Mouse (Mus musculus): Measurements from ENCODE around the gene Nipal1.

Gene Nipal1

DNA sequence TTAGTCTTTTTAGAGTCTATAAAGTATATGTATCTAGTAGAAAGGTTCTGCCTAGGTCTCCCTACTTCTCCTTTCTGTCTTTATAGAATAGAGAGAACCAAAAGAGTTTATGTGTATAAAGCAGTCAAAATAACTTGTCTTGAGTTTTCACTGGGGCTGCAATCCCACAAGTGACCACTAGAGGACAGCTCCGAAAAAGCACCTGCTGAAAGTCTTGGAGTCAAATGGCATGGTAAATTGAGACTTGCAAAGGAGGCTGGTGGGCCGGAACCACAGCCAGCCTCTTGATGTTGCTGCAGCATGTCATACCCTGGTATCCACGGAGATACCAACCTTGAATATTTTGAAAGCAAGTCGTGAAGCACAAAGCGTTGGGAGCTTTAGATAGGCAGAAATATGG is 17.7 kb downstream of the Nipal1 start:
- DNase-seq (ENCODE audit: low read depth, low spot score) = peak; percentile 63

DNA sequence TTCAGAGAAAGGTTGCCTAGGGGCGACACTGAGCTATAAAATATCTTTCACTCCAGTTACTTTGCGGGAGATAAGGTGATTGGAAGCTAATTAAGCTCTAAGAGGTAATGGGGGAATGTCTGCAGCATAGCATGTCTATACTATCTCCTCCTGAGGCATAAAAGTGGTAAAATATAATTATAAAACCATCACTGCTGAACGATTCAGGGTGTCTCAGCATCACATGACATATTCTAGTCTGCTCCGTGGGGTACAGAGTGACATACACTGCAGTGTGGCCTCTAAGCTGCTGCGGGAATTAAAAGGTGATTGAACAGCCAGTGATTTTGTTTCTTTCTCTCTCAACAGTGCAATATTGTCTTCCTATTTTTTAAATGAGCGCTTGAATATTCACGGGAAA is 18.8 kb downstream of the Nipal1 start:
- DNase-seq (ENCODE audit: low read depth, low spot score) = no peak

DNA sequence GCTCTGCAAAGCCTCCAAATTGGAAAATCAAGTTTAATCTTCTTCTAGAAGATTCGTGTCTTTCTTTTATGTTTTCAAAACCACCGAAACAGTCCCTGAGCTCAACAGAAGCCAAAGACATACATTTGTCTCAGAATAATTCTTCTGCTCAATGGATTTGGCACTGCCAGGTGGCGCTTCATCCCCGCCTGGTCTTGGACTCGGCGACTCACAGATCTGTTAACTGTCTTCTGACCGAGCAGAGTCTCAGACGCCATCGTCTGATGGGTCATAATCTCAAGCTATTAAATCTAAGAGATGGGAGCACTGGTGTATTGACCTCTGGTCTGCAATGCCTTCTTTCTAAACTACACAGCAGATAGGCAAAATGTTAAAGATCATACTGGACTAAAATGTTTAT is 20.8 kb downstream of the Nipal1 start:
- DNase-seq (ENCODE audit: low read depth, low spot score) = no peak

DNA sequence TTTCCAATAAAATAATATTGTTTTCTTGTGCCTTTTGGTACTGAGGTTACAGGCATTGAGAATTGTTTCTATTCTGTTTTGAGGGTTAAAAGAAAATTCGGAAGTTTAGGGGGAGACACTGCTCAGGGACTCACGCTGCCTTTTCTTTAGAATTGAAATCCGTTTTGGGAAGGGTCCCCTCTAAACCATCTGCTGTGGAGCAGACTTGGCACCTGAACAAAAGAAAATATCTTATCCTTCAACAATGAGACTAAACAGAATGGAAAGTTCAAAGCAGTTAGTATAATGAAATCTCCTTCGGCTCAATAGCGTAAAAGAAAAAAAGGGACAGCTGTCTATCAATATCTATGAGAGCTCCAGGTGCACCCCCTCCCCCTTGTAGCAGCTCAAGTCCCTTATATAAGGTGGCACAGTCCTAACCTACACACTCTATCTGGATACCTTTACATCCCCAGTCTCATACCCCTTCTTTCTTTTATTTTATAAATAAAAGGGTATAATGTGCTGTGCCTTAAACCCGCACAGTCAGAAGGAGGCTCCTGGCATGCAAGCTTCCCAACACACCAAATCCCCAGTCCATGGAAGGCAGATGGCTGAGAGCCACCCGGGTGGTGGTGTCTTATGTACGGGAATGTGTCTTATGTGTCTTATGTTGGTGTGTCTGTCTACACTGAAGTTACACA is 23.6 kb downstream of the Nipal1 start:
- DNase-seq (ENCODE audit: low read depth, low spot score) = no peak

DNA sequence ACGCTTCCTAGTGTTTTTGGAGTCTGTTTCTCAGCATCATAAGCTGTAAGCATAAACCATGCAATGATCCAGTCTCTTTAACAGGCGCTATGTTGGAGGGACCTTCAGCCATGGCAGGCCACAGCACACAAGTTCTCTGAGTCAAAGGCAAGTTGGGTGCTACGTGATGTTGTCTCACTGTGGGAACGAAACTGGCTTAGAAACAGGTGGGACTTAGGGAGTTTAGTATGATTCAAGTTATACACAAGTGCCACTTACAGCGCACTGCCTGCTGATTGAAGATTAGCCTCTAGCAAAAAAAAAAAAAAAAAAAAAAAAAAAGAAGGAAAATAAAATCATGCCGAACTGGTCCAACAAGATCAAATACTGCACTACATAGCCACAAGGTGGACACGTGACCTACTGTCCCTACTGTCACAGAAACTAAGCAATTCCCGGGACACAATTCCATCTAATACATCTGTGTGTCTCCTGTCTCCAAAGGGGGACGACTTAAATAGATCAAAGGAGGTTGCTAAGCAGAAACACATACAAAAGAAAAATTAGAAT is 27.5 kb downstream of the Nipal1 start:
- DNase-seq (ENCODE audit: low read depth, low spot score) = no peak

DNA sequence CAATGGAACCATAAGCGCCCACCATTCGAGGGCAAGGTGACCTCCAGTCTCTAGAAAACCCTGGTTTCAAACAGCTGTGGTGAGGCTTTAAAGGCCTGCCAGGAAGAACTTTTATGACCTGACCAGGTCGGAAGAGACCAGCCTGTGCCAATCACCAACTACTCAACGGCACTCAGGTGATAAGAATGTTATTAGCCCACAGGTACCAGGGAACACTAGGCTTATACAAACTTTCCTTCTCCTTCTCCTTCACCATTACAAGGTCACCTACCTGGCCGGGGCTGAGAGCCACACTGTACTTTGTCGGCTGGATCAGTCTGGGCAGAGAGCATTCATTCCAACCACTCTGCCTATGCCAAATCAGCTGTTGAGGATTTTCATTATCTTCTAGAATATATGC is 33.9 kb downstream of the Nipal1 start:
- no peak for DNase-seq (ENCODE audit: low read depth, low spot score)

DNA sequence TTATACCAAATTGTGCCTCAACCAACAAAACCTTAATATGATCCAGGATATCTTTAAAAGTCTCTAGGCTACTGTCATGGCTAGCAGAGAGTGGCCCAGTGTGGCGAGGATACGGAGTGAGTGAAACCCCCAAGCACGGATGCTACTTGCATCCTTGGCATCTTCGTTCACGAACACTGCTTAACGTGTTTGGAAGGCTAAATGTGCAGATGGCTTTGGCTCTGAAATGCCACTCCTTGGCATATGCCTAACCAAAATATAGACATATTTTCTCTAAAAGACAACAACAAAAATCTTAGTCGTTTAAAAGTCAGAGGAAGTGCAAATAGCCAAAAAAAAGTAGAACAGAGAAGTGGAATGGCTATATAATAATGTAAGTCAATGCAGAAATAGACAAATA is 42.0 kb downstream of the Nipal1 start:
- DNase-seq (ENCODE audit: low read depth, low spot score) = no peak

DNA sequence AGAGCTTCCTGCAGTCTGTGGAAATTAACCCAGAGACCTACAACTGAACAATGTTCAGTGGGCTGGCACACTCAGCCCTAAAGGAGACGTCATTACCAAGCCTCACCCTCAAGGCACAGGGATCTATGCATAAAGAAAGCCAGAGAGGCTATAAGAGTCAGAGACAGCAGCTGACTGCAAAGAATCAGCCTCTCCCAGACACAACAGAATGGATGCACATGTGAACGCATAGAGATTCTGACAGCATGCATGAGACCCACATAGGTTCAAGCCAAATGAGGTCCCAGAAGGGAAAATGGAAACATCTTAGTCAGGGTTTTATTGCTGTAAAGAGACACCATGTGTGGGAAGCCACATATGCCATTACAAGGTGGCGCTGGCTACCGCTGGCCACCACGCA is 42.9 kb downstream of the Nipal1 start:
- DNase-seq (ENCODE audit: low read depth, low spot score) = no peak

DNA sequence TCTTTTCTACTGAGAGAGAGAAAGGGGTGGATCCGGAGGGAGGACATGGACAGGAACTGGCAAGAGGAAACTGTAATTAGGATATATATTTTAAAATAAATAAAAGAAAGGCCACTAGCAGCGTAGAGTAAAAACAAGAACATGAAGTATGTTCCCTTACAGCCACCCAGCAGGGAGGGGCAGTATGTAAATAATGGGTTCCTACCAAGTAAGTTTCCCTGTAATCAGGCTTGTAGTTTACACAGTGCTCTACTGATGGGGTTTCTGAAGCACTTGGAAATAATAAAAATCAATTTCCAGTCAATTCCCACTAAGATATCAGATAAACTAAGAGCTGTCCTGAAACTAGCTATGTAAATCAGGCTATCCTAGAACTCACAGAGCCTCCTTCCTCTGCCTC is 47.1 kb downstream of the Nipal1 start:
- DNase-seq (ENCODE audit: low read depth, low spot score) = no peak

DNA sequence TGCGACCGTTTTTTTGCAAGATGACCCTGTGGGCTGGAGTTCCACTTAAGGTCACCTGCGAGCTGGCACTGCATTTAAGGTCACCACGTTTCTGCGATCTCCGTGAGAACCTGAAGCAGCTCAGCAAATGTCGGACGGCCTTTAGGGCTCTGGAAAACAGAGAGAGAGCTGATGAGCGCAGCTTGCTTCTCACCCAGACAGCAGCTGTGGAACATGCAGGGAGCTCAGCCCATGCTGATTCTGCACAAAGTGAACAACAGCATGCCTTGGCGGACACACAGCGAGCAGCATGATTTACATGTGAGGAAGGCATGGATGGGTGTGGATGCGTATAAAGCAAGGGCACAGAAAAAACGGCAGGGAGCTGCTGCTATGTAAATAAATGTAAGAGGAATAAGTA is 48.9 kb downstream of the Nipal1 start:
- no peak for DNase-seq (ENCODE audit: low read depth, low spot score)

DNA sequence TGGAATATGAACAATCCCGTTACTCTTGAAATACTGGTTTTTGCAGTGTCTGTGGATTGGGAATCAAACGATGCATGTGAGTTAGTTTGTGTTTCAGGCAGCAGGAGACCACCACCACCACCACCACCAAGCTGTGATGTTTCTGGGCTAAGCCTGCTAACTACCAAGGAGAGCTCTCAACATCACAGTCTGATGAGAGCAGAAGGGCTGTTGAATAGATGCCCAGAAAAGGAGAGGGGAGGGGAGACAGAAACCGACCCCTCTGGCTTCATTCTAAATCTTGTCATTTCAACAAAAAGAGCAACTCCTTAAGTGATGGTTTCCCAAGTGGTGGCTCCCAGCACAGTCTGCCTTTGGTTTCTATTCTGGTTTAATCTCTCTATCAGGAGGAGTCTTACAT is 50.7 kb downstream of the Nipal1 start:
- DNase-seq (ENCODE audit: low read depth, low spot score) = no peak

DNA sequence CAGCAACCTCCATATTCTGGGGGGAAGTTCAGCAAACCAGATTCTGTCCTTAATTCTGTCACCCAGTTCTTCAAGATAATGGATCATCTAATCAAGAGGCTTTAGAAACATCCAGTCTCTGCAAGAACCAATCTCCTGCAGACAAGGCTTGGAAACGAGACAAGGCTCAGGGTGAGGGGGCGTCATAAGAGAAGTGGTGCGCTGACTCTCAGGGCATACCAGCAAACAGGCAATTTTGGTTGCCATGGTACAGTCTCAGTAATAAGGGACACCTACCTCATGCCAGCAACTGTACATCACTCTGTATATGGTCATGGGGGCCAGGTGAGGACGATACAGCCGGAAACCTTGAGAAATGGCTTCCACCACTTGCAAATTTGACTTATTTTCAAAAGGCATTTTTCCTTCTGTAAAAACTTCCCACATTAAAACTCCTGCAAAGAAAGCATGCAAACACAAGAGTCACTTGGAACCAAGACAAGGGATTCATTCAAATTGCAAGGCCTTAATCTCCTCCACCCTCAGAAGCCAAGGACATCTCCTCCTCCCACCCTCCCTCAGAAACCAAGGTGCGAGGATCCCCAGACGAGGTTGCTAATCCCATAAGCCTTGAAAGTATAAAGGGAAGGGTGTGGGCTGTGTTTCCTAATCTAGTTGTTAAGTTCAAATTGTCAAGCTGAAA is 51.4 kb downstream of the Nipal1 start:
- DNase-seq (ENCODE audit: low read depth, low spot score) = no peak

DNA sequence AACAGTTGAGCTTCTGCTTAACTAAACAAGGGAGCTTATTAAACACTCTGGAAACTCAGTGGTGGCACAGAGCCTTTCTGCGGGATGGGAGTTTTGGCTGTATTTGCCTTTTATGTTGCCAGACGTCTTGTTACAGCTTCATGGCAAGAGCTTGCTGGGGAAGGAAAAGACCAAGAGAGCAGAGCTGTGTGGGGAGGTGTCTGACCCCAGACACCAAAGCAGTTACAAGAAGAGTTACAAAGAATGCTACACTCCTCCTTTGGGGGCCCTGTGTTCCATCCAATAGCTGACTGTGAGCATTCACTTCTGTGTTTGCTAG is 51.9 kb downstream of the Nipal1 start:
- DNase-seq (ENCODE audit: low read depth, low spot score) = no peak

DNA sequence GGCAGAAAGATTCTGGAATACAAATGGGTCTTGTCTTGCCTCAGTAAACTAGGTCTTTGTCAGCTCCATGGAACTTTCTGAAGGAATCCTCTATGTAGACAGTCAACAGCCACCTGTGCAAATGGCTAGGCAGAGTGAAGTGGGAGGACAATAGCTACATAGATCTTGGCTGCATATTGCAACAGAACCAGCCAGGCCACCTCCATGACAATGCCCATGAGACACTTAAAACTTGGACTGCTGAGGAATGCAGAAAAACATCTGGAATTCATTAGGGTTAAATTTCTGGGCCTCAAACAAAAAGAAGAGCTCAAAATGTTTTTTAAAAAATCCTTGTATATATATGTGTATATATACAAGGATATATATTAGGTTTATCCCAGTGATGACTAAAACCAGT is 54.6 kb downstream of the Nipal1 start:
- peak; percentile 48 for DNase-seq (ENCODE audit: low read depth, low spot score)

DNA sequence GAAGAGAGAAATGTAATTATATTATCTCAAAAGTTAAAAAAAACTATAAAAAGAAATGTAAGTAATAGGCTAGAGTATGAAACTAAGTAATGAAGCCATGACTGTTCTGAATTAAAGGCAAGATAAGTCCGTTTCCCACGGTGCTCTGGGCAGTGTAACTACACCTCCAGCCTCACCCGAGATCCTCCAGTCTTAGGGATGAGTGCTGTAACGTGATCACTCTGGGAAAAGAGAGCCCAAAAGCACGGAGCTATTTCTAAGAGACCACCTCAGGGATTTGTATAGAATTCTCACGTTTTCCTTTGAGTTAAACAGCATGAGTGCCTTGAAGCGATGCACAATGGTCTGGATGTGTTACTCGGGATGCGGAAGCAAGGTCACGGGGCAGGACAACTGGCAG is 58.5 kb downstream of the Nipal1 start:
- no peak for DNase-seq (ENCODE audit: low read depth, low spot score)

DNA sequence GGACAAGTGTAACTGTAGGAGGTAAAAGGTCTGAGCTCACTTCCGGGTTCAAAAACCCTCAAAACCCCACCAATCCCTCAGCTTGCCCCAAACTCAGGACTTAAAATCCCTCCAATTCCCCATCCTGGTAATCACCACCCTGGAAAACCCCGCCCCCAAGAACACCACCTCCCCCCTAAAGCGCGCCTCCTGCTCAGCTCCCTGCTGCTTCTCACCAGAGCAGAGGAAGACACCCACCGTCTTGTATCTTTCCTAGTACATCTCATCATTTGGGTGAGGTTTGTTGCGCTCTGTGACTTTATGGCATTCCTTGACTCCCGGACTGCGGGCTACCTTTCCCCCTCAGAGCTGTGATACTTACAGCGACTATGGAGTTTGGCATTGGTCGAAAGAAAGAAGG is 59.1 kb downstream of the Nipal1 start:
- no peak for DNase-seq (ENCODE audit: low read depth, low spot score)

DNA sequence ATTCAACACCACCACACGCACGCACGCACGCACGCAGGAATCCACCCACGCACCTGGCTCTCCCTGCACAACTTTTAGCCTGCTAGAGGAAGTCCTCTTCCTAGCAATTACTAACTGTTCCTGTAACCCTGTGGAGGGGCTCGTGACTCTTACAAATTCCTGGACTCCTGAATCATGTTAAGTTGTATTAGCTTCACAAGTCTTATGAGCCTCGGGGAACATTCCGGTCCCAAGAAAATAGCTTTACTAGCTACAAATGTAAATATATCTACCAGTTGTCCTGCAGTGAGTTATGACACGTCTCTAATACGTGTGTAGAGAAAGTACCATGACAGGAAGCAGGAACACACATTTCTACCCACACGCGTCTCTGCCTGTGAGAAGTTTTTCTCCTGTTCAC is 61.9 kb downstream of the Nipal1 start:
- no peak for DNase-seq (ENCODE audit: low read depth, low spot score)

DNA sequence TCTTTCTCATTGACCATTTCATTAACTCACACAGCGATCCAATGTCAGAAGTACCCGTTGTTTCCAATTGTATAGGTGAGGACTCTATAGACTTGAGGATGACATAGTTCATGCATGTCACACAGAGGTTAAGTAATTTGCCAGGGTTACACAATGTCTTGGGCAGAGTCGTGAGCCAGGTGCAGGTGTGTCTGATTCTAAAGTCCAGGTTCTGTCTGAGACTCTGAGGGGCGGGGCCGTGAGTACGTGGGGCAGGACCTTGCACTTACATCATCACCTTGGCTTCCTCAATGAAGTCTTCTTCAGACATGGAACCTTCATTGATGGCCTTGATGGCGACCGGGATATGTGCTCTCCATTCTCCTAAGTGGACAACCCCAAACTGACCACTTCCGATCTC is 62.4 kb downstream of the Nipal1 start:
- DNase-seq (ENCODE audit: low read depth, low spot score) = no peak

DNA sequence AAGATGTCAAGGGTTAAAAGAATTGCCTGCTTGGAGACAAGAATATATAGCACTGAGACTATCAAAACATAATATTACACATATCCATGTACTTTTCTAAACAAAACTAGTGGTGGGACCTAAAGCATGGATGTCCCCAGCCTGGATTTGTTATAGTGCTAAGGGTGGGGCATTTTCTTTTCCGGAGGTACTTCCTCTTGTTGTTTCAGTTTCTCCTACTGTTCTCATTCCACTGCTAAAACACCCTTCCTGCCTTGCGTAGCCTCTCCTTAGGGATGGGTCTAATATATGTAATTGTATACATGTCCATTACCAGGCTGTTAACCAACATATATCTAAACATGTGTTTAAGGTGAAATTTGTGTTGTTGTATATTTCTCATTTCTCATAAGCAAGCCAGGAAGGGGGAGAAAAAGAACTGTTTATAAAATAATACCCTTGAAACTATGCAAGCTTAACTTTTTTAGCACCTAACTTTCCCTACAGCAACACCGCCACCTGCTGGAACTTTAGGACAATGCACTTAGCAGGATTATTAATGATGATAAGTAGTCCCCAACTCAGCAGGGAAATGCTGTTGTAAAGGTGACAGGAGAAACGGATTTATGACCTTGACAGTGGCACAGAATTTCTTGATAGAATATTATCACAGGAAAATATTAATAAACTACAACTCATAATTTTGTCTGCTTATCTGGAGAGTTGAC is 63.1 kb downstream of the Nipal1 start:
- peak; percentile 68 for DNase-seq (ENCODE audit: low read depth, low spot score)

DNA sequence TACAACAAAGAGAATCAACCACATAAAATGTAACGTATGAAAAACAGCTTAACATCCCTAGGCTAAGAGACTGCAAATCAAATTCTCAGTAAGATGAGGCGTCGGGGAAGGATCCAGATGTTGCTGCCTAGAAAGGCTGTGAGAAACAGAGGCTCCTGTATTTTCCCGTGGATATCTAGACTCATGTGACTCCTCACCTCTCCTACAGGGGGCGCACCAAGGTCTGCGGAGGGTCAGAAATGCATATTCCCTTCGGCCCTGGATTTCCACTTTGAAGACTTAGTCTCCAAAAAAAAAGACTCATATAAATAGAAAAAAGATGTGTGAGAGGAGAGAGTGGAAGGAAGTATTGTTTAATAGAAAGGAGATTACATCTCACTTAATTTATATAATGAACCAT is 73.0 kb downstream of the Nipal1 start:
- DNase-seq (ENCODE audit: low read depth, low spot score) = no peak
